14 mouse cellular contexts compared by ENCODE assay signal in the genomic region with DNA sequence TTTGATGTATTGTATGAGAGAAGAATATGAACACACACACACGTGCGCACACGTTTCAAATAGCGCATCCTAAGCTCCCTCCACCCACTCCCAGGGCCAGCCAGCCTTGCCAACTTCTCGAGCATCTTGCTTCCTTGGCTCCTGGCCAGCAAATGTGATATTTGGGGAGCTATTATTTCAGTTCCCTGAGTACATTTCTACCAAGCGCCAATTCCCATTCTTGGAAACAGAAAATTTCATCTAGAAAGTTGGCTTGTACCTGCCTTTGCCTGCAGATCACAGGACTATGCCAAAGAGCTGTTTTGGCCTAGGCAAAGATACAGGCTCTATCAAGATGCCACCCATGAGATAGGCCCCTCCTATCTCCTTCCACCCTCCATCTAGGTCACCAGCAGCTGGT. TPM values are rescaled to one million over a fixed set of nuclear protein-coding genes. Genes with fewer than 3 reads are reported as not detected.
DNase-seq lines count a peak whose midpoint lies in the region; ATAC-seq and TF ChIP-seq lines count a peak whose summit lies in the region.
"Had no signal": no experiment of that assay in that cellular context is flagged by ENCODE, and none has a peak within 500 bp of the region (broad histone marks: within the 10 kb centered on the region; RNA-seq: fewer than 3 reads in every experiment).

No protein-coding gene starts in this region.

- TF ChIP-seq CTCF in cerebellum, adult 2 months (IDR thresholded peaks at IDR 0.05; ENCODE audit: borderline replicate concordance, insufficient read depth, low read depth, low read length), result no peak

- TF ChIP-seq POLR2A in cerebellum, adult 2 months (IDR thresholded peaks at IDR 0.05; ENCODE audit: borderline replicate concordance, insufficient read depth, low read length), result no peak

- DNase-seq in layer of hippocampus, adult 11-12 months (ENCODE audit: low spot score), result peak; percentile 75
- no peak for DNase-seq in layer of hippocampus, postnatal 36 days
- peak; percentile 45 to 78 for DNase-seq in cerebellum, adult 2 months
- DNase-seq in right cerebral cortex, adult 2 months (ENCODE audit: low spot score in 2 of 2), result peak; percentile 69 to 80
- DNase-seq in urinary bladder, postnatal 4 days (ENCODE audit: low spot score in 2 of 2), result no peak
- DNase-seq in gastrocnemius, postnatal 10 days, result no peak
- DNase-seq in c-Kit-positive CD71-positive TER-119-positive erythroid progenitor cells, embryonic 14.5 days (ENCODE audit: low spot score), result no peak
- DNase-seq: embryo, embryonic 11 days; gastrocnemius, postnatal 36 days; heart, postnatal 36 days; kidney, adult 18-20 months had no signal

- no peaks in the 10 kb centered on the region for H3K9me3 ChIP-seq in embryonic facial prominence, embryonic 15.5 days (replicated peaks)
- H3K9me3 ChIP-seq: lung, embryonic 15.5 days; midbrain, embryonic 15.5 days had no signal

- 0 out of 2 replicates have a peak overlapping the region, but pooled peaks have one; percentile 11 for H3K27ac ChIP-seq in cerebellum, adult 2 months (ENCODE audit: insufficient read depth, low read length)
- 0 out of 2 replicates have a peak overlapping the region, but pooled peaks have one; percentile 86 for H3K27ac ChIP-seq in embryonic facial prominence, embryonic 15.5 days (replicated peaks)
- H3K27ac ChIP-seq: lung, embryonic 15.5 days; midbrain, embryonic 15.5 days had no signal

- no peaks in the 10 kb centered on the region for H3K36me3 ChIP-seq in embryonic facial prominence, embryonic 15.5 days
- H3K36me3 ChIP-seq: lung, embryonic 15.5 days; midbrain, embryonic 15.5 days had no signal

- ATAC-seq in embryonic facial prominence, embryonic 15.5 days (ENCODE audit: insufficient number of reproducible peaks, low FRiP score, low TSS enrichment, low read depth), result no peak
- ATAC-seq: midbrain, embryonic 15.5 days had no signal

- H3K4me1 ChIP-seq in cerebellum, adult 2 months (ENCODE audit: control insufficient read depth, insufficient read depth, low read length), result peaks cover 12% of the 10 kb centered on the region
- peaks cover 48% of the 10 kb centered on the region for H3K4me1 ChIP-seq in embryonic facial prominence, embryonic 15.5 days

- 12% methylated on average over 6 of the region's 6 CpGs for WGBS in cerebellum, adult 2 months
- 48% methylated on average over 6 of the region's 6 CpGs for WGBS in embryonic facial prominence, embryonic 15.5 days

- no peak overlapping the region for H3K4me3 ChIP-seq in cerebellum, adult 2 months (replicated peaks; ENCODE audit: insufficient read depth, low read depth, low read length)
- H3K4me3 ChIP-seq in embryonic facial prominence, embryonic 15.5 days (replicated peaks), result no peak overlapping the region
- H3K4me3 ChIP-seq: lung, embryonic 15.5 days; midbrain, embryonic 15.5 days had no signal

- H3K4me2 ChIP-seq in embryonic facial prominence, embryonic 15.5 days (replicated peaks), result no peak overlapping the region
- H3K4me2 ChIP-seq: lung, embryonic 15.5 days; midbrain, embryonic 15.5 days had no signal

- H3K27me3 ChIP-seq in cerebellum, adult 2 months (ENCODE audit: control insufficient read depth, insufficient read depth, low read length), result no peaks in the 10 kb centered on the region; the same call in 1 of the 2 replicates
- no peaks in the 10 kb centered on the region for H3K27me3 ChIP-seq in embryonic facial prominence, embryonic 15.5 days
- H3K27me3 ChIP-seq: lung, embryonic 15.5 days had no signal

- no peak overlapping the region for H3K9ac ChIP-seq in embryonic facial prominence, embryonic 15.5 days
- H3K9ac ChIP-seq: lung, embryonic 15.5 days; midbrain, embryonic 15.5 days had no signal

RNA-seq across cellular contexts. Expression of a gene that starts 3.7 kb away (rescaled TPM):
- total RNA-seq in layer of hippocampus, postnatal 36 days (2021), result 1 to 10 TPM; 3.1 to 4.4 TPM
- 4.2 and 4.5 TPM in 2 replicates for polyA plus RNA-seq in cerebellum, adult 2 months (2012; rRNA removed)
- polyA plus RNA-seq in embryonic facial prominence, embryonic 15.5 days (2015; fragmentation: Nextera tagmentation; extraction: Ambion mirVana), result 14.3 and 16.7 TPM in 2 replicates
- total RNA-seq in gastrocnemius, postnatal 10 days (2021), result 10 to 100 TPM; 24.5 to 30.9 TPM

RNA-seq across cellular contexts. Expression of a gene that starts 13.0 kb away (rescaled TPM):
- total RNA-seq in layer of hippocampus, postnatal 36 days (2021), result 1 to 10 TPM; 1.4 to 1.9 TPM
- 7.6 and 8.8 TPM in 2 replicates for polyA plus RNA-seq in cerebellum, adult 2 months (2012; rRNA removed)
- 32.5 and 36.2 TPM in 2 replicates for polyA plus RNA-seq in embryonic facial prominence, embryonic 15.5 days (2015; fragmentation: Nextera tagmentation; extraction: Ambion mirVana)
- 1 to 10 TPM; 5.8 to 8.1 TPM for total RNA-seq in gastrocnemius, postnatal 10 days (2021)

RNA-seq across cellular contexts. Expression of a gene that starts 21.9 kb away (rescaled TPM):
- 10 to 100 TPM; 61.5 to 65.4 TPM for total RNA-seq in layer of hippocampus, postnatal 36 days (2021)
- polyA plus RNA-seq in cerebellum, adult 2 months (2012; rRNA removed), result 52.9 and 57.4 TPM in 2 replicates
- 298 and 312 TPM in 2 replicates for polyA plus RNA-seq in embryonic facial prominence, embryonic 15.5 days (2015; fragmentation: Nextera tagmentation; extraction: Ambion mirVana)
- 10 to 100 TPM; 41.4 to 45.2 TPM for total RNA-seq in gastrocnemius, postnatal 10 days (2021)

RNA-seq across cellular contexts. Expression of a gene that starts 56.5 kb away (rescaled TPM):
- total RNA-seq in layer of hippocampus, postnatal 36 days (2021), result 10 to 100 TPM in 1 of 2 experiments, 1 to 10 TPM in 1; 9.5 to 11.4 TPM
- polyA plus RNA-seq in cerebellum, adult 2 months (2012; rRNA removed), result 8.5 and 8.7 TPM in 2 replicates
- polyA plus RNA-seq in embryonic facial prominence, embryonic 15.5 days (2015; fragmentation: Nextera tagmentation; extraction: Ambion mirVana), result 11.3 TPM in 2 replicates
- total RNA-seq in gastrocnemius, postnatal 10 days (2021), result 1 to 10 TPM; 4.5 to 7.4 TPM

RNA-seq across cellular contexts. Expression of a gene that starts 56.7 kb away (rescaled TPM):
- total RNA-seq in layer of hippocampus, postnatal 36 days (2021), result 10 to 100 TPM; 79.1 to 87.3 TPM
- 199 and 206 TPM in 2 replicates for polyA plus RNA-seq in cerebellum, adult 2 months (2012; rRNA removed)
- polyA plus RNA-seq in embryonic facial prominence, embryonic 15.5 days (2015; fragmentation: Nextera tagmentation; extraction: Ambion mirVana), result 54.5 and 62.3 TPM in 2 replicates
- 10 to 100 TPM; 52.7 to 52.8 TPM for total RNA-seq in gastrocnemius, postnatal 10 days (2021)

Comparison
In these comparisons a context has a peak if more than half of its experiments do, and no peak if none do; other contexts are left out.
1. DNase-seq: peak in layer of hippocampus, adult 11-12 months (single experiment), cerebellum, adult 2 months (2 of 2) and right cerebral cortex, adult 2 months (2 of 2); none in layer of hippocampus, postnatal 36 days (0 of 2), urinary bladder, postnatal 4 days (0 of 2), gastrocnemius, postnatal 10 days (single experiment) and c-Kit-positive CD71-positive TER-119-positive erythroid progenitor cells, embryonic 14.5 days (single experiment).
2. RNA of a gene that starts 3.7 kb away (total RNA-seq): 24.5 to 30.9 TPM in gastrocnemius, postnatal 10 days; 3.1 to 4.4 TPM in layer of hippocampus, postnatal 36 days; every median in the first group is over 4 times any median in the second.